Mouse (Mus musculus) v-Abl transformed pro-B cells (cell line): ENCODE data around the gene Prmt8.

ENCODE experiments used
- in situ Hi-C, 2 experiments: fragments of 400-800 bp; cut with MboI; formaldehyde crosslinking; loops; one replicate each; pipeline ENCODE4 v1.15.1; 2025; ENCODE audit not compliant: unreplicated experiment in 2 of 2

The Prmt8 gene

DNA sequence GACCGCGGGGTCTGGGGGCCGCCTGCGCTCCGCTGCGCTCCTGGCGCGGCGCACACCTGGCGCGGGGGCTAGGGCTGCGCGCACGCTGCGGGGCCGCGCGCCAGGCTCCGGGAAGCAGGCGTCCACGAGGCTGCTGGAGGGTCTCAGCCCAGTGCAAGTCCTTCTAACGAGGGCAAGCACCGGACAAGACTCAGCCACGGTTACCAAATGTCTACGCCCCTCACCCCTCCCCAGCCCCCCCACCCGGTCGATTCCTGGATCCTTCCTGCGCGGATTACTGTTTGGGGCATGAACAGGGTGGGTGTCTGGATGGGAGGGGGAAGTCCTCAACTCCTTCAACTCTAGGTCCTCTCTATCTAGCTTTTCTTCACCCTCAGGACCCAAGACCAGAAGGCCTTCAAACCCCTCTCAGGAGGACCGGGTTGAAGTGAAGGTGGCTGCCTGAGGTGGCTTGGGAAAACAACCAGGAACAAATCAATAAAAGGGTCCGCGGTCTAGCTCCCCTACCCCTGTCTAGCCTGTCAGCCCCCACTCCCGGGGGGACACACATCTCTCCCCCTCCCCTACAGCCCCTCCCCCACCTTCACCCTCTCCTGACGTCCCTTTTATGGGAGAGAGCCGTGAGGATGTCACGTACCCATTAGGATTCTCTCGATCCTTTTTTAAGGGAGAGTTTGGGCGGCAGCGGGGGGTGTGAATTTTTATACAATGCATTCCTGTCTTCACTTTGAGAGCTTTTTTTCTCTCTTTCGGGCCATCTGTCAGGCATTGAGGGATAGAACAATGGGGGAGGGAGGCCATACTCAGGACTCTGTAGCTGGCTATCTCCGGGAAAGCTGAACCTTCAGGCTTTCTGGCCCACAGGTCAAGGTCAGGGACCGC, at the start of gene Prmt8:
Gene Prmt8 (minus strand): TSS at position 198 of the 882 bp plus-strand sequence.
- in situ Hi-C loops, result no loop called here

DNA sequence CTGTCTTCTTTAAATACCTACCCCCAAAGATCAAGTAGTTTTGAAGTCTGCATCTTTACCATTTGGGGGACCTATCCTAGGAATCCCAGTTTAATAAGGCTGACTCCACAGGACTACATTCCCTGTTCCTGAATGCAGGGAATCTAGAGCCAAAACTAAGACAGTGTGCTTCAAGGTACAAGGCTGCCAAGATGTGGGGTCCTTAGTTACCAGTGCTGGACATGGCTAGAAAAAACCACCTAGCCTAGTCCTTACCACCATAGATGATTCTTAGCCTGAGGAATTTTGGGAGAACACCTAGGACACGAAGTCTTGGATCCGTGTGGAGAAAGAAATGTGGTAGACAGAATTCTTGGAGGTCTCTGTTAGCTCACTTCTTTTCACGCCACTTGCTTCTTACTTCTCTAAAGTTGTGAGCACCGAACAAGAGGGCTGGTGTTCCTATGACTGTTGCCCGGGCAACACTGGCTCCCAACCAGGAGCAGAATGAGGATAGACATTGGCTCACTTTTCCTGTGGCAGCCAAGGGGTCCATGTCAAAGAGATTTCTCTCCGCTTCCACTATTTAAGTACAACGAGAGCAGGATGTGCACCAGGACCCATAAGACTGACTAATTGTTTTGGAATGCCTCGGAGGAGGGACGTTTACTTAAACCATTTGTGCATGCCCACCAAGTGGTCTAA, 33.9 kb upstream of the Prmt8 start:
- in situ Hi-C loops, result no loop called here

- in situ Hi-C loops, result no loop called here
Observed at GRCm38 (mm10) chr6:127802211-127802610, 32.9 kb upstream of the Prmt8 start.

DNA sequence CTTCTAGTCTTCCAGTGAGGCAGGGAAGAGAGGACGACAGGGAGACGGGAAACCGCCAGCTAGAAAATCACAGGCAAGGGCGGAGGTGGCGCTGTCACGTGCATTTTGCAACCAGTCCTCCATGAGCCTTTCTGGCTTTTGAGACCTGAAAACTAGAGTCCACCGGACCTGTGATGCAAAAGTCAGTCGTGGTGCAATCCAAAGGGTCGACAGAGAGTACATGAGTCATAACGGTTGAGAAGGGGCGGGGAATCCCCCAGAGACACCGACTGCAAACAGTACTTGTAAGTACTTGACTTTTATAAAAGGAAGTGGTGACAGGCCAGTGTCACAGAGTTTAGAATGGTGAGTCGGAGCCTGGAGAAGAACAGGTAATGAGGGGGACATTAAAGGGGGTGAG, 20.8 kb upstream of the Prmt8 start:
- in situ Hi-C loops, result no loop called here

GRCm38 (mm10) chr6:127770806-127771205, 1.5 kb upstream of the Prmt8 start:
- in situ Hi-C loops, result no loop called here

GRCm38 (mm10) chr6:127768621-127769274, 524 bp downstream of the Prmt8 start:
- in situ Hi-C loops, result no loop called here

DNA sequence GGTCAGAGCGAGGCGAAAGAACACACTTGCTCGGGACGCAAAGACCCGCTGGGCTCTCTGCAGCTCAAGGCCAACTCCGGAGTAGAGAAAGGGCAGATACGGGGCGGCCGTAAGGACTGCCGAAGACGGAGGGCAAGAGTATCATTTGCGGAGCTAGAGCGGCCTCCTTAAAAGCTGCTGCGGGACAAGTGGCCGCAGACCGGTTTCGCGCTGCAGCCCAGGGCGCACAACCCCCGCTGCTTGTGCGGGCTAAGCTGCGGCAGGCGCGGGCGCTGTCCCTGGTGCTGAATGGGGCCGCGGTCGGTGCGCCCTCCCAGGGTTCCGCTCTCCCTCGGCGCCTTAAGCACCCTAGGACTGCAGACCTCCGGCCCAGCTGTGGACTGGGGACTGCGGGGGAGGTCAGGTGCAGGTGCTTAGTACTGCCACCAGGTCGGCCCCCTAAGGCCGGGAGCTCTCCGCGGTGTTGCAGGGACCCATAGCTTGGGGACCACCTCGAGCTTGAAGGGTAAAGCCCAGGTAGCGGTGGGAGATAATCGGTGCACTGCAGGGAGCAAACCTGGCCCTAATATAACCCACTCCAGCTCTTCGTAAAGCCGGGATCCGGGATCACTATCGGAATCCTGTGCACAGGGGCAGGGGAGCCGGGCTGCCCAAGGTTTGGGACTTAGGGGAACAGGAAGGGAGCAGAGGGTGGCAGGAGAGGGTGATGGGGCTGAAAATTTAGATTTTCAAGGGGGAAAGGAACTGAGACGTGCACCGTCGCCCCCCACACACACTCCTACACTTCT, 1.4 kb downstream of the Prmt8 start:
- in situ Hi-C loops, result no loop called here

DNA sequence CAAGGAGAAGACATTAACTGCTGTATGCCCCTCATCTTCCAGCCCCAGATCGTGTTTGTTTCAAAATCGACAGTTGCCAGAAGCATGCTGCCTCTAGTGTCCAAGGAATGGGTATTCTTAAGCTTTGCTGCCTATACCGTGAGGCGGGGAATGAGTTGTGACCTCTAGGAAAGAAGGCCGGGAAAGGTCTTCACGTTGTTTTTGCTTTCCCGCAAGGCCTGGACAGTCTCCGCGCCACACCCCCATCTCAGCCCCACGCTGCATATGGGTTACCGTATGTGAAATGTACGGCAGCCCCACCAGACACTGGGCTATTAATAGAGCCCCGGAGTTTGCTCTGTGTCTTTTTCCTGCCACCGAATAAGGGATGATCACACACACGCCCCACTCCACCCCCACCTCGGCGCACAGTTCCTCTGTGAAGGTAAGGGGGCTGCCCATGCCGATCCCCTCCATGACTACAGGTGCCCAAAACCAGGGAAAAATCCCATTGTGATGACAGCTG, 2.0 kb downstream of the Prmt8 start:
- in situ Hi-C loops, result no loop called here

DNA sequence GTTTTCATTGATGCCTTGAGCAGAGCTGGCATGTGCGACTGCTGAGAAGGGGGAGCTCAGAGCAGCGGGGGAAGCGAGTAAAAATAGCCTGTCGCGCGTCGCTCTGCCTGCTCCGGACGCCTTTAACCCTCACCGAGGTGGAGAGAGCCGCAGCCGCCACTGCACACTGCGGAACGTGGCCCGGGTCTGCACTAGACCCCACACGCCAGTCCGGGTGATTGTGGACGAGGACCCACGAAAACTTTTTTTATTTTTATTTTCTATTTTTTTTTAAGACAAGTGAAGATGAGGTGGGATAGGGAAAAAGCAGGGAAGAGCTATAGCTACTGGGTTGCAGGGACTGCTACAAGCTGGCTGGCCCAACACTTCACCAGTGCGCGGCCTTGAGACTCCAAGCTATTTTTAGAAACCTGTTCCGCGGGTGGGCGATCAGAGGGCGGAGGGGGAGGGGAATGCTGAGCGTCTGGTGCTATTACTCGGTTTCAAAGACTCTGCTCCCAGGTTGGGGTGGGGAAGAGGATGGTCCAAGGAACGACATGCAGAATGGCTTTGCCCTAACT, 2.6 kb downstream of the Prmt8 start:
- in situ Hi-C loops, result no loop called here

DNA sequence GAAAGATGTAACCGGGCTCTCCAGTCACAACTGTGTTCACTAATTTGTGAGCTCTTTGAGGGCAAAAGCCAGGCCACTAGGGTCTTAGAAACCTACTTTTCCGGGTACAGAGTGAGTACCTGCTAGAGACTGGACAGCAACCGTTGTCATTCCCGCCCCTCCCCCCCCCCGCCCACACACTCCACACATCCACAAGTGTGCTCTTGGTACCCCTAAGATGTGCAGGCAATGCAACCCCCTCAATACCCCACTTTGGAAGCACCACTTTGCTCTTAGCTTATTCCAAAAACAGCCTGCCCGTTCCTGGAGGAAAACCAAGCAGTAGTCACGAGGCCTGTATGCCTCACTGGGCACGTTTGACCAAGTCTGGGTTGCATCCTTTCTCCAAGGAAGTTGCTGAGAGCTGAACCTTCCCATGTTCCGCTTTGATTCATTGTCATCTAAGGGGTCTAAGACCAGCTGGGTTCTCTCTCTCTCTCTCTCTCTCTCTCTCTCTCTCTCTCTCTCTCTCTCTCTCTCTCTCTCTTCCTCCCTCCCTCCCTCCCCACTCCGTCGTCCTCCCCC, 3.1 kb downstream of the Prmt8 start:
- in situ Hi-C loops, result no loop called here

DNA sequence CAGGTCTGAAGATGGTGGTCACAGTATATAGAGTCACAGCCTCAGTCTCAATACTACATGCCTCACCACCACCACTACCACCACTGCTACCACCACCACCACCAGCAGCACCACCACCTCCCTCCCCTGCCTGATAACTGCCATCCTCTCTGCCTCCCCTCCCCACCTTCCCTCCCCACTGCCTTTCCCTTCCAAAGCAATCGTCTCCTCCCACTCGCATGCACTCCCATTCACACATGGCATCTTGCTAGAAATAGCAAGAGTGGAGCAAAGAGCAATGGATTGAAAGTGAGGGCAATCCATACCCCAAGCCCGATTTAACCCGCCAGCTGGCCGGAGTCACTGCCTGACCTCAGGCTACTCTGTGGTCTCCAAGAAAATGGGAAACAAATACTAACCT, 3.7 kb downstream of the Prmt8 start:
- in situ Hi-C loops, result no loop called here

DNA sequence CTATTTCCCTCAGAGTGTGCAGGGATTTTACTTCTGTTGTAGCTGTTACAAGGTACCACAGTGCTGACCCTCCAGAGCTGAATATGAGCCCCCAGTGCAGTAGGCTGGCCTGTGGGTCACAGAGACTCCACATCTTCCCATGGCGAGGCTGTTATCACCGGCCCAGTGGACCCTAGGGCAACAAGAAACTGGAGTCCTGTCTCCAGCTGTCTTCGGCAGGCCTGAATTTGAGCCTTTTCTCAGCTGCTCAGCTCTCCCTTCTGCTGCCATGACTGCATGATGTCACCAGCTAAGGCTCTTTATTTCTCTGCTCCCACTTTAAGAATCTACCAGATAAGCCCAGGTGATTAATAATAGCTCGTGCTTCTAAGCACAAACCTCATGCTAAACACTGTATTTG, 11.0 kb downstream of the Prmt8 start:
- in situ Hi-C loops, result no loop called here

DNA sequence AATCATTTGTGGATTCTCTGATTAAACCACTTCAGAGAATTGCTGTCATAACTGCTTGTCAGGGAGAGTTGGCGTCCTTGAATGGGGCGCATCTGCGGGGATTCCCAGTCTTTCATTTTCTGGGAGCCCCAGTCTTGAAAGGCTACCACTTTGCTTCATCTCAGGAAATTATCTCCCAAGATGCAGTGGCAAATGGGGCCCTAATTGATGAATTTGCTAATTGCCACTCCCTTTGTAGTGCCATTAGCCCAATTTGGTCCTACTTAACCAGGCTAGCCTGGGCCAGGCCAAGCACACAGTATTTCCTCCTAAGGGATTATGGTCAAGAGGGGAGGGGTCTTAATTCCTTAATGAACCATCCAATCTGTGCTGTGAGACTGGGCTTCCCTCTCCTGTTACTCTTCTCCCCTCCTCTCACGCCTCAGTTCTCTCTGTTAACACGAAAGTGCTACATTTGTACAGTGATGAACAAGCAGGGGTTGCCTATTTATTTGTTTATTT, 11.6 kb downstream of the Prmt8 start:
- in situ Hi-C loops, result no loop called here

DNA sequence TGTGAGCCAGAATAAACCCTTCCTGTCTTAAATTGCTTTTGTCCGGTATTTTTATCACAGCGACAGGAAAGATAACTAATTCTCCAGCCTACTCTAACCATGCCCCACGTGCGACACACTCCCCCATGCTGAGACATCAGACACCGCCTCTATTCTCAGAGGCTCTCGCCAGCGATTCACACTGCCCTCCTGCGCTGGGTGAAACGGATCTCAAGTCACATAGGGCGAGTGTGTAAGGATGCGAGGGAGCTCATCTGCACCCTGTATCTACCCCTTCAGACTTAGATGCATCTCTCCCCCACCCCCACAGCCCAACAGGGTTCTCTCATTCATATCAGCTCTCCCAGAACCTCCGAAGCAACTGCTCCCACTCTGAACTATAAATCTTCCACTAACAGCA, 12.4 kb downstream of the Prmt8 start:
- in situ Hi-C loops, result no loop called here

- in situ Hi-C loops, result no loop called here
Observed at GRCm38 (mm10) chr6:127753228-127753627, 16.0 kb downstream of the Prmt8 start.

- in situ Hi-C loops, result no loop called here
Observed at GRCm38 (mm10) chr6:127752681-127753080, 16.6 kb downstream of the Prmt8 start.

DNA sequence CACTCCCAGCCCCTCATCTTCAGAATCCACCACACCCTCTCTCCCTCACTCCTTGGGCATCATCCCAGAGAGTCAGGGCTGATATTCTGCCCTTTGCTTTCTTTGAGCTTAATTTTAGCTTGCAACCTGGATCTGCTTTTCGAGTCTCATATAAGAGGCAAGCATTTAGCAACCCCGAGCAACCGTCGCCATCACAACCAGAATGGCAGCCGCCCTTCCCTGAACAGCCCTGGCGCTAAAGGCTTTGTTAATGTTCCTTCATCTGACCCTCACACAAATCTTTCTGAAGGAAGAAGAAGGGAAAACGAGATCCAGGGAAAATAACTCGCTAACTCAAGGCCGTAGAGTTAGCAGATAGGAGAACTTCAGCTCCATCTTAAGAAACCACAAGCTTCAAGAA, 17.8 kb downstream of the Prmt8 start:
- in situ Hi-C loops, result no loop called here

- in situ Hi-C loops, result no loop called here
Observed at GRCm38 (mm10) chr6:127748793-127749192, 20.5 kb downstream of the Prmt8 start.

DNA sequence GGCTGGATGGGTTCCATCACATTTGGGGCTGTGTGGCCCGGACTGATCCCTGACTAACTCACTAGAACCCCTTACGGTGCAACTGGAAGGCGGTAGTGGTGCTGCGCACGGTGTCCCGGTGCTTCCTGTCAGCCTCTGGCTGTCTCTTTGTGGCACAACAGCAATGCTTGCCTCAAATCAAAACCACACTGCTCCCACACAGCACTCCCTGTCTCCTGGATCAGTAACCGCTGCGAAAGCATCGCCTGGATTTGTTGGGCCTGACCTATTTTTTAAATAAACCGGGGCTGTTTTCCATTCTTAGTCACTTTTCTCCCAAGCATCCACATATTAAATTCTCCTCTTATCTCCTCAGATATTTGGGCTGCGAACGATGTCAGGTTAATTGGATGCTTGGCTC, 27.0 kb downstream of the Prmt8 start:
- in situ Hi-C loops, result no loop called here

- in situ Hi-C loops, result no loop called here
Observed at GRCm38 (mm10) chr6:127741162-127741561, 28.1 kb downstream of the Prmt8 start.
